Mouse (Mus musculus): ENCODE results near the gene Riok1.

DNA sequence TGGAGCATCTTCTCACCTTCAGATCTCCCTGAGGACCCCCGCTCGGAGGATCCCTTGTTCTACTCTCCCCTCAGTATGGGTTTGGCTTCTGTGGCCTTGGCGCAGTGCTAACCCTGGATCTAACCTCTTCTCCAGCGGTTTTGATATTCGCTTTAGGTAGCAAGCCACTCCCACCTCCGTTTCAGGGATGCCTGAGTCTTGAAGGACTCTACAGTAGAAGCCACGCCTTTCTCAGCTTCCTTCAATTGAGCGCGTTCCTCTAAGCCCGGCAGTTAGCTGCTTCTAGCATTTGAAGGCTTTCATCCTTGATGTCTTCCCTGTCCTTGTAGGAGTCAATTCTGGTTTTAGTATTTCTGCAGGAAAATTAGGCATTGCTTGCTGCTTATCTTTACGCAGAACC is 40.3 kb downstream of the Riok1 start:
- TF ChIP-seq POLR2A (IDR thresholded peaks at IDR 0.05; ENCODE audit: low read depth, low read length) (no peak), CTCF (IDR thresholded peaks at IDR 0.05; ENCODE audit: borderline replicate concordance, insufficient read depth, low read length) (no peak)

Measured in embryonic fibroblast, embryonic 13.5 days (primary cell).